Mouse (Mus musculus) kidney, adult 9 months (tissue): ENCODE measurements around the gene Ppp1r13l.
A peak's percentile ranks its signal among the peaks of the same experiment; 100 is the strongest.

ENCODE experiments used
- DNase-seq: peaks from one replicate; pipeline ENCODE4 v3.0.0; 2022

The Ppp1r13l gene

GRCm38 (mm10) chr7:19369823-19370425 lies 10.4 kb downstream of the Ppp1r13l start:
- DNase-seq: peak; percentile 53

- DNase-seq: no peak
Observed at GRCm38 (mm10) chr7:19373367-19373766, 13.8 kb downstream of the Ppp1r13l start.

GRCm38 (mm10) chr7:19375368-19375767 lies 15.8 kb downstream of the Ppp1r13l start:
- DNase-seq: no peak

GRCm38 (mm10) chr7:19376019-19376418 lies 16.5 kb downstream of the Ppp1r13l start:
- DNase-seq: no peak

GRCm38 (mm10) chr7:19378049-19378448 lies 18.5 kb downstream of the Ppp1r13l start:
- no peak for DNase-seq

- DNase-seq: peak; percentile 99
Observed at GRCm38 (mm10) chr7:19381377-19382165, 22.0 kb downstream of the Ppp1r13l start, which contains the start of gene Ercc2. Gene Ercc2 (plus strand): TSS chr7:19382010.

GRCm38 (mm10) chr7:19382166-19382541 lies 22.6 kb downstream of the Ppp1r13l start:
- no peak for DNase-seq

- no peak for DNase-seq
Observed at GRCm38 (mm10) chr7:19383708-19384107, 24.2 kb downstream of the Ppp1r13l start.

GRCm38 (mm10) chr7:19388699-19389413 lies 29.3 kb downstream of the Ppp1r13l start:
- no peak for DNase-seq

- no peak for DNase-seq
Observed at GRCm38 (mm10) chr7:19394484-19394883, 34.9 kb downstream of the Ppp1r13l start.

- peak; percentile 52 for DNase-seq
Observed at GRCm38 (mm10) chr7:19399496-19400280, 40.1 kb downstream of the Ppp1r13l start.

GRCm38 (mm10) chr7:19400946-19401345 lies 41.4 kb downstream of the Ppp1r13l start:
- no peak for DNase-seq

- DNase-seq: no peak
Observed at GRCm38 (mm10) chr7:19402535-19403112, 43.1 kb downstream of the Ppp1r13l start.

- peak; percentile 87 for DNase-seq
Observed at GRCm38 (mm10) chr7:19403731-19404296, 44.3 kb downstream of the Ppp1r13l start, which contains the start of gene Klc3. Gene Klc3 (minus strand): TSS chr7:19404104.

- no peak for DNase-seq
Observed at GRCm38 (mm10) chr7:19404476-19404875, 44.9 kb downstream of the Ppp1r13l start, which contains the start of gene Ckm. Gene Ckm (plus strand): TSS chr7:19404776.

- DNase-seq: peak; percentile 88
Observed at GRCm38 (mm10) chr7:19405417-19405816, 45.9 kb downstream of the Ppp1r13l start.

- no peak for DNase-seq
Observed at GRCm38 (mm10) chr7:19409753-19410152, 50.2 kb downstream of the Ppp1r13l start.

- no peak for DNase-seq
Observed at GRCm38 (mm10) chr7:19410766-19411344, 51.3 kb downstream of the Ppp1r13l start.

- DNase-seq: no peak
Observed at GRCm38 (mm10) chr7:19411783-19412182, 52.2 kb downstream of the Ppp1r13l start.

GRCm38 (mm10) chr7:19413525-19413924 lies 54.0 kb downstream of the Ppp1r13l start:
- no peak for DNase-seq

GRCm38 (mm10) chr7:19416590-19416989 lies 57.0 kb downstream of the Ppp1r13l start:
- no peak for DNase-seq

- no peak for DNase-seq
Observed at GRCm38 (mm10) chr7:19420121-19420520, 60.6 kb downstream of the Ppp1r13l start.
